Mouse (Mus musculus): ENCODE data around the gene Pdlim1.
A peak's percentile ranks its signal among the peaks of the same experiment; 100 is the strongest.

Pdlim1 gene

GRCm38 (mm10) chr19:40298574-40298973, 26.9 kb upstream of the Pdlim1 start:
- DNase-seq (ENCODE audit: low read depth, low spot score): no peak
- no peaks in the 10 kb centered on the region for H3K36me3 ChIP-seq (ENCODE audit: control insufficient read depth, insufficient read depth, low read length, poor library complexity, severe bottlenecking)

GRCm38 (mm10) chr19:40297798-40298144, 26.1 kb upstream of the Pdlim1 start:
- Histone ChIP-seq H3K36me3 (ENCODE audit: control insufficient read depth, insufficient read depth, low read length, poor library complexity, severe bottlenecking) (no peaks in the 10 kb centered on the region), H3K27me3 (ENCODE audit: control insufficient read depth, insufficient read depth, low read length, poor library complexity, severe bottlenecking) (no peaks in the 10 kb centered on the region)
- no peak for DNase-seq (ENCODE audit: low read depth, low spot score)

More at GRCm38 (mm10) chr19:40298574-40298973, 26.9 kb upstream of the Pdlim1 start:
- no peaks in the 10 kb centered on the region for H3K27me3 ChIP-seq (ENCODE audit: control insufficient read depth, insufficient read depth, low read length, poor library complexity, severe bottlenecking)

GRCm38 (mm10) chr19:40297078-40297797, 25.6 kb upstream of the Pdlim1 start:
- Histone ChIP-seq H3K36me3 (ENCODE audit: control insufficient read depth, insufficient read depth, low read length, poor library complexity, severe bottlenecking) (no peaks in the 10 kb centered on the region), H3K27me3 (ENCODE audit: control insufficient read depth, insufficient read depth, low read length, poor library complexity, severe bottlenecking) (no peaks in the 10 kb centered on the region)
- DNase-seq (ENCODE audit: low read depth, low spot score): no peak

- DNase-seq (ENCODE audit: low read depth, low spot score): no peak
- no peaks in the 10 kb centered on the region for H3K27me3 ChIP-seq (ENCODE audit: control insufficient read depth, insufficient read depth, low read length, poor library complexity, severe bottlenecking)
- no peaks in the 10 kb centered on the region for H3K36me3 ChIP-seq (ENCODE audit: control insufficient read depth, insufficient read depth, low read length, poor library complexity, severe bottlenecking)
Observed at GRCm38 (mm10) chr19:40294231-40294630, 22.6 kb upstream of the Pdlim1 start.

DNA sequence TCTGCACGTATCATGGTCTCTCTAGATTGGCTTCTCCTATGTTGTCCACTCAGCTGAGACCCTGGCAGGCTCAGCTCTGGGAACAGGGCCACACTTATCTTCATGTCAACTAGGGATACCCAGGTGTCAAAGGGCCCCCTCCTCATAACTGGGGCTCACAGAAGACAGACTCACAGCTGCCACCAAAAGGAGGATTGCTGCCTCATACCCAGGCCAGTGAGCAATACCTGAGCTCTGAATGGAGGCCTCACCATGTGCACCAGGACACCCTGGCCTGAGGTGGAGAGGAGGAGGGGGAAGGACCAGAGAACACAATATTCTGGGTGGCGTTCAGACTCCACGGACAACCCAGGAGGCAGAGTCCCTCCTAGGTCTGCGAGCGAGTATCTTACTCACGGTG, 22.1 kb upstream of the Pdlim1 start:
- Histone ChIP-seq H3K27me3 (ENCODE audit: control insufficient read depth, insufficient read depth, low read length, poor library complexity, severe bottlenecking) (no peaks in the 10 kb centered on the region), H3K36me3 (ENCODE audit: control insufficient read depth, insufficient read depth, low read length, poor library complexity, severe bottlenecking) (no peaks in the 10 kb centered on the region)
- no peak for DNase-seq (ENCODE audit: low read depth, low spot score)

DNA sequence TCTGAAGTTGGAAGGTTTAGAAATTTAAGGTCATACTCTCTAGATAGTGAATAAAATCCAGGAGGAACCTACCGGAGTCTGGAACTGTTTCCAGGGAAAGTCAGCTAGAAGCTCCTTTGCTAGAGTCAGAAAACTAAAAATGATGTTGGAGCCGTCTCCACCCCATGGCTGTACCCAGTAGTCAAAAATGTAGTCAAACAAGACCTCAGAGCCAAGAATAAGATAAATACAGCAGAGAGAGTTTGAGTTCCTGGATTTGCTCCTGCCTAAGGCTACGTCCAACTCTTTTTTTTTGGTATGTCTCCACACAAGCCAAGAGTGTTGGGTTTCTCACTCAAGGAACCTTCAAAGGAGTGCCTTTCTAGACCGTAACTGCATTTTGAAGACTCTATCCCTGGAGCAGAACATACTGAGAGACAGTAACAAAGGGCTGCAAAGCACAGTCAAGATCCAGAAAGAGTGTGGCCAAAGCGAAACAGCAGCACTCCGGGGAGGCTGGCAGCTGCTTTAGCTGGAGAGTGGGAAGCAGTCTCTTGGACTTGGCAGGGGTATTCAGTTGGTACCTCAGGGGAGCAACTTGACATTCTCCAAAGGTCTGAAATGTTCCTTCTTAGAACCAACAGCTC, 18.6 kb upstream of the Pdlim1 start:
- H3K27me3 ChIP-seq (ENCODE audit: control insufficient read depth, insufficient read depth, low read length, poor library complexity, severe bottlenecking): no peaks in the 10 kb centered on the region
- DNase-seq (ENCODE audit: low read depth, low spot score): no peak
- H3K36me3 ChIP-seq (ENCODE audit: control insufficient read depth, insufficient read depth, low read length, poor library complexity, severe bottlenecking): no peaks in the 10 kb centered on the region

DNA sequence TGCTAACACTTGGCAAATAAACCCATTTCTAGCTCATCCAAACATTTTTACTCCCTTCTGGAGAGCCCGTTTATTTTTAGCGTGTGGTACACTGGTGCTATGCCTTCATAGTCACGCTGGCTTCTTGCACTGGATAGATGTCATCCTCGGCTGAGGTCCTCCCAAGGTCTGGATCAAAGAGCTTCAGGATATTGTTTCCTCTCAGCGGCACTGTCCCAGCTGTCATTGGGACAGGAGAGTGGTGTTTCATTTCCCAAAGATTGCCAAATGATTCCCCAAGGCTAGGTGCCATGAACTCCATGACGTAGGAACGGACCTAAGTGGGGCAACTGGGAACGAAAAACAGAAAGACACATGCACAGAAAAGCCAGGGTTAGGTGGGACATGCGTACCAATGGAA, 16.8 kb upstream of the Pdlim1 start:
- Histone ChIP-seq H3K27me3 (ENCODE audit: control insufficient read depth, insufficient read depth, low read length, poor library complexity, severe bottlenecking) (no peaks in the 10 kb centered on the region), H3K36me3 (ENCODE audit: control insufficient read depth, insufficient read depth, low read length, poor library complexity, severe bottlenecking) (no peaks in the 10 kb centered on the region)
- no peak for DNase-seq (ENCODE audit: low read depth, low spot score)

DNA sequence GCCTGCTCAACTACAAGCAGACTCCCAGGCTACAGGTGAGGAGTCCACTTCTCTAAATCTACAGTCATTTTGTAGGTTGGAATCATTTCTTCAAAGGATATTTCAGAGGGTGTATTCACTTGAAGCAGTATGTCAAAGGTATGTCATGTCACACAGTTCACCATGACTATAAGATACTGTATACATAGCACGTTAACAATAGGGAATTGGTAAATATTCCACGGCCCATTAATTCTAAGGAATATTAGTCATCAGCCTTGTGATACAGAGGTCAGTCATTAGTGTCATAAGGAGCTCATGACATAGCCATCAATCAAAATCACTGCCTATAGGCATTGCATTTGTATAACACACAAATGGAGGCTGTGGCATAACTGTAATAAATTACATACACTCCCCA, 13.1 kb upstream of the Pdlim1 start:
- H3K27me3 ChIP-seq (ENCODE audit: control insufficient read depth, insufficient read depth, low read length, poor library complexity, severe bottlenecking): no peaks in the 10 kb centered on the region
- no peak for DNase-seq (ENCODE audit: low read depth, low spot score)
- no peaks in the 10 kb centered on the region for H3K36me3 ChIP-seq (ENCODE audit: control insufficient read depth, insufficient read depth, low read length, poor library complexity, severe bottlenecking)

GRCm38 (mm10) chr19:40283415-40283814, 11.8 kb upstream of the Pdlim1 start:
- Histone ChIP-seq H3K27me3 (ENCODE audit: control insufficient read depth, insufficient read depth, low read length, poor library complexity, severe bottlenecking) (no peaks in the 10 kb centered on the region), H3K36me3 (ENCODE audit: control insufficient read depth, insufficient read depth, low read length, poor library complexity, severe bottlenecking) (no peaks in the 10 kb centered on the region)
- DNase-seq (ENCODE audit: low read depth, low spot score): no peak

GRCm38 (mm10) chr19:40278372-40279023, 6.9 kb upstream of the Pdlim1 start:
- Histone ChIP-seq H3K27me3 (ENCODE audit: control insufficient read depth, insufficient read depth, low read length, poor library complexity, severe bottlenecking) (no peaks in the 10 kb centered on the region), H3K36me3 (ENCODE audit: control insufficient read depth, insufficient read depth, low read length, poor library complexity, severe bottlenecking) (no peaks in the 10 kb centered on the region)

DNA sequence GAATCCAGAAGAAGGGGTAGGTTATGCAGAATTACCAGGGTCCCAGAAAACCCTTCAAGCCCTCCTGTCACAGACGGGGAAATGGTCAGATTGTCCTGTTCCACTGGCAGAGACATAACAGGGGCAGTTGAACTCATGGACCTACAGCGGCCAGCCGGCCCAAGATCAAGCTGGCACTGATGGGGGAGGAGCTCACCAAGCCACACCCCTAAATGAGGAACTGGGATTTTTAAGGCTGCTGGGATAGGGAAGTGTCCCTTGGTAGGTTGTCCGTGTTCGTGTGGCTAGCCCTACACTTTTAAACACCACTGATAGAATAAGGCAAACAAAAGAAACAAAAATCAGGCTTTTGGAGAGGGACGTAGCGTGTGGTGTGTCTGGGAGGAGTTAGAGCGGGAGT, 5.9 kb upstream of the Pdlim1 start:
- Histone ChIP-seq H3K27me3 (ENCODE audit: control insufficient read depth, insufficient read depth, low read length, poor library complexity, severe bottlenecking) (no peaks in the 10 kb centered on the region), H3K36me3 (ENCODE audit: control insufficient read depth, insufficient read depth, low read length, poor library complexity, severe bottlenecking) (no peaks in the 10 kb centered on the region)
- DNase-seq (ENCODE audit: low read depth, low spot score): no peak

More at GRCm38 (mm10) chr19:40278372-40279023, 6.9 kb upstream of the Pdlim1 start:
- DNase-seq (ENCODE audit: low read depth, low spot score): no peak

DNA sequence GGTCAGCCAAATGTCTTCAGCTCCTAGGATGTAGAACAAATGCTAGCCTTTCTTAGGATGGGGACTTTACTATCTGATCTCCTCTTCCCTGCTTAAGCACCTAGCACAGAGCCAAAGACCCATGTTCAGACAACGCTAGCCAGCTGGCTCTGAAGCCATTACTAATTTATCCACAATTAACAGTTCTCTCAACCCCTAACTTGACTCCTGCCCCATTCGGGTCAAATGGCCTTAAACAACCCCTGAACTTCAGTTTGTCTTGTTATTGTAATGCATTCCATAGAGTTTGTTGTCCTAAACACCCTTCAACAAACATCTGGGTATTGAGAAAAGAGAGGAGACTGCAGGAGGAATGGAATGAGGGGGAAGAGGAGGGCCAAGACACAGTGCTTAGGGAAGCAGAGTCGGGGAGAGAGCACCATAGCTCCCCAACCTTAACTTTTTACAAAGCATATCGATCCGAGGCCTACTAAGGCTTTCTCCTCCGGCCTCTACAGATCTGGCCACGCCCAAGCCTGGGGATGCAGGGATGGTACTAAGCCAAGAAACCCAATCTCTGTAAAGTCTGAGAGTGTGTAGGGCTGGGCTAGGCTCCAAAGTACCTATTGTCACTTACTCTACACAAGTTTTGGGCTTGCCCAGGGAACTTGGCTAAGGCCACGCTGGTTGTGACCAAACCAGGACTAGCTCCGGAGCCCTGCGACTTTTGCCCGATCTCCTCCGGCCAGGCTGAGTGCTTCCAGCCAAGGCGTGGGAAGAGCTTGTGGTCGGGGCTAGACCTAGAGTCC, 4.0 kb upstream of the Pdlim1 start:
- no peak for DNase-seq (ENCODE audit: low read depth, low spot score)
- Histone ChIP-seq H3K27me3 (ENCODE audit: control insufficient read depth, insufficient read depth, low read length, poor library complexity, severe bottlenecking) (no peaks in the 10 kb centered on the region), H3K36me3 (ENCODE audit: control insufficient read depth, insufficient read depth, low read length, poor library complexity, severe bottlenecking) (no peaks in the 10 kb centered on the region)

DNA sequence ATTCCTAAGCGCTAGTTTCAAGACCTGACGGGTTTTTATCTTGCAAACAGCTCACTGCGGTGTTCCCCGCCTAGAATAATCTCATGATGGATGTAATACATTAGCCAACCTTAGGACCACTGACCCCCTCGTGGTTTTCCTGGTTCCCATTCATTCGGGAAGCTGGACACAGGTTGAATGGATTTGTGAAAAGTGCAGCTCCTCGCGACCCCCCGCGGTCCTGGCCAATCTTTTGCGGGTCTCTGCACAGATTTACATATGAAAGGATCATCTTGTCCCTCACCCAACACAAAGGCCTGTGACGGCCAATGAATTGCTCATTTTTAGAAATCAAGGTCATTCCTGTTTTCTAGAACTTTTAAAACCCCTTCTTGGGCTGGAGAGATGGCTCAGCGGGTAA, 1.0 kb upstream of the Pdlim1 start:
- Histone ChIP-seq H3K36me3 (ENCODE audit: control insufficient read depth, insufficient read depth, low read length, poor library complexity, severe bottlenecking) (no peaks in the 10 kb centered on the region), H3K27me3 (ENCODE audit: control insufficient read depth, insufficient read depth, low read length, poor library complexity, severe bottlenecking) (no peaks in the 10 kb centered on the region)
- DNase-seq (ENCODE audit: low read depth, low spot score): no peak

GRCm38 (mm10) chr19:40270351-40271307, 1.0 kb downstream of the Pdlim1 start:
- Histone ChIP-seq H3K27me3 (ENCODE audit: control insufficient read depth, insufficient read depth, low read length, poor library complexity, severe bottlenecking) (no peaks in the 10 kb centered on the region), H3K36me3 (ENCODE audit: control insufficient read depth, insufficient read depth, low read length, poor library complexity, severe bottlenecking) (no peaks in the 10 kb centered on the region)
- peak; percentile 56 for DNase-seq (ENCODE audit: low read depth, low spot score)
